Mouse (Mus musculus) CH12.LX (cell line): ENCODE measurements around the gene Hoxb7.

Experiments used
- POLR2A ChIP-seq: IDR thresholded peaks from 2 replicates; pipeline ENCODE4 v1.6.1; 2011; ENCODE audit warnings: low read depth, mild to moderate bottlenecking, improper control_type of control experiment, low read length
- USF1 ChIP-seq: IDR thresholded peaks from 2 replicates; pipeline ENCODE4 v1.6.1; 2014; ENCODE audit warnings: low read depth, mild to moderate bottlenecking, inconsistent platforms, low read length, improper control_type of control experiment

- no peak for TF ChIP-seq USF1
- TF ChIP-seq POLR2A: no peak
These were observed 6.8 kb upstream of the Hoxb7 start for GRCm38 (mm10) chr11:96279421-96280233.
